Mouse (Mus musculus): ENCODE results near the gene Abhd4. TPM values are rescaled to one million over a fixed set of nuclear protein-coding genes. Genes with fewer than 3 reads are reported as not detected.

The Abhd4 gene
- total RNA-seq, 4 experiments from 2014 or later = 40.8 to 49.9 (median 44.7) TPM

- DNase-seq (ENCODE audit: low spot score) = no peak
Measured at GRCm38 (mm10) chr14:54276446-54276845, 22.5 kb downstream of the Abhd4 start.

- no peak for DNase-seq (ENCODE audit: low spot score)
Measured at GRCm38 (mm10) chr14:54284839-54285238, 30.9 kb downstream of the Abhd4 start, which contains the start of gene Olfr49. Gene Olfr49 (minus strand): TSS chr14:54284939.

GRCm38 (mm10) chr14:54300136-54300535, 46.1 kb downstream of the Abhd4 start:
- DNase-seq (ENCODE audit: low spot score) = no peak

GRCm38 (mm10) chr14:54300676-54301075, 46.7 kb downstream of the Abhd4 start:
- no peak for DNase-seq (ENCODE audit: low spot score)

GRCm38 (mm10) chr14:54311763-54312162, 57.8 kb downstream of the Abhd4 start:
- no peak for DNase-seq (ENCODE audit: low spot score)

Other genes with a start within 250 kb of the Abhd4 start
- gene Dad1, start 84 bp upstream of the Abhd4 start, total RNA-seq (2022) = 100 to 1,000 TPM; 108 to 121 (median 113) TPM
- not detected for gene Olfr49, start 30.8 kb downstream of the Abhd4 start, total RNA-seq (2022)
- 10 to 100 TPM; 84.0 to 95.7 (median 84.7) TPM for gene Oxa1l, start 106.6 kb downstream of the Abhd4 start, total RNA-seq (2022)
- 1 to 10 TPM; 3.8 to 6.4 (median 5.1) TPM for gene Slc7a7, start 163.6 kb downstream of the Abhd4 start, total RNA-seq (2022)
- 100 to 1,000 TPM; 118 to 126 (median 121) TPM for gene Mrpl52, start 172.7 kb downstream of the Abhd4 start, total RNA-seq (2022)
- 10 to 100 TPM in 2 of 4 experiments, 1 to 10 TPM in 2; 7.4 to 12.1 (median 9.2) TPM for gene Mmp14, start 177.4 kb downstream of the Abhd4 start, total RNA-seq (2022)
- gene Lrp10, start 209.9 kb downstream of the Abhd4 start, total RNA-seq (2022) = 10 to 100 TPM; 45.5 to 62.2 (median 50.7) TPM
- gene Rem2, start 221.9 kb downstream of the Abhd4 start, total RNA-seq (2022) = not detected

Measured in heart, adult 8-10 months (tissue).